Mouse (Mus musculus): ENCODE measurements around the gene Adra1b. TPM values are rescaled to one million over a fixed set of nuclear protein-coding genes. Genes with fewer than 3 reads are reported as not detected.

The Adra1b gene
- polyA plus RNA-seq (2012; rRNA removed): 6.1 and 7.8 TPM in 2 replicates

DNA sequence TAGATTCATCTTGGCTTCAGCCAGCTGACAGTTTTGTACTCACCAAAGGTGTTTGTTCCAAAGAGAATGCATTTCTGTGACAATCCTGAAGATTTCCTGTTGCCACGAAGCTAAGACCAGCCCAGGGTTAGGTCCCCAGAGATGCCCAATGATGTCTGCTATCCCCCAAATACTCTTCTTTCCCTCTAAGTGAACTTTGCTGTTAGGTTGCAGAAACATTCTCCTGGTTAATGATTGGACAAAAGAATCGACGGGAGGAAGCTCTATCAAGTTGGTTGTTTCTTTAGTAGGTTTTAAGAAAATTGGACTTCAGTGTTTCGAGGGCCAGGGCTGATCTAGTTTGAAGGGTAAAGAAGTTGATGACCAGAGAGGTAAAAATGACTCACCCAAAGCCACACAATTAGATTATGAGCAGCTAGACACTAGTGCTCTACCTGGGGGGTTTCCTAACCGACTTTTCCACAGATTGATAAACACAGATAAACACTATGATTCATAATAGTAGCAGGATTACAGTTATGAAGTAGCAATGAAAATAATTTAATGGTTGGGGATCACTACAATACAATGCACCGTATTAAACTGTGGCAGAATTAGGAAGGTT, at the start of gene Adra1b:
Adra1b (minus strand) TSS at position 160 of the 604 bp plus-strand sequence.

DNA sequence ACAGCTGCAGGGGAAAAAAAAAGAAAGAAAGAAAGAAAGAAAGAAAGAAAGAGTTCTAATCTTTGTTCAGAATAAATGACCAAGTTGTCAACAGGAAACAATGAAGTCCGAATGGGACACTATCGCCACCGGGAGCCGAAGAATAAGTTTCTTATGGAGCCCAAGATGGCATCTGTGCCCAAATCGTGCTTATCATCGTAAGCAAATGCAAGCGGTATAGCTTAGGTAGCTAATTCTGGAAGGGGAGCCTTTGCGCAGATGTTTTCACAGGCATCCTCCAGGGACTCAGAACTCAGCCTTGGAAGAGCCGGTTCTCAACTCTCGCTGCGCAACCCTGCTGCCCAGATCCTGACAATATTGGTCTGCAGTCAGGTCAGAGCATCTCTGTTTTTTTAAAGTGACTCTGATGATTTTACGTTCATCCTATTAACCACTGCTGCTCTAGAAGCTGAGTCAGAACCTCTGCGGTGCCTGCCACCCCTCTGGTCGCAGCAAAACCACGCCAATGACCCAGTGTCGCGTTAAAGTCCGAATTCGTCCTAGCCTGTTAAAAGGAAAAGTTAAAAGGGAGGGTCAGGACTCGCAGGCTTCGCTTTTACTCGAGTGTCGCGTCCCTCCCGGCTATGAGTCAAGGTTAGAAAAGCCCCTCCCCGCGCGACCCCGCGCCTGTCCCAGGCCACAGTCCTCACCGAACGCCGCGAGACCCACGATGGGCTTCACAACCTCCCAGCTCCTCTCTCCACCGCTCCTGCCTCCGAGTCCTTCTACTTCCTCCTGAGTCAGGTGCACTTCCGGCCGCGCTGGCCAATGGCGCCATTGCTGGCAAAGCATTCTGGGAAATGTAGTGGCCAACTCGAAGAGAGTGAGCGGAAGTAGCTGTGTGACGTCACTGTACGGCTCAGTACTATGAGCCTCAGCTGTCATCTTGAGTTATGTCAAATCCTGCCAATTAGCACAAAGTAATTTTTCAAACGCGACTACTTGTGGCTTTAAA, 153.5 kb downstream of the Adra1b start, which contains the start of gene Ttc1:
Ttc1 (minus strand) TSS at position 776 of the 994 bp plus-strand sequence.

Other genes starting within 250 kb of the Adra1b start
- 16.8 and 19.8 TPM in 2 replicates for gene Pwwp2a, start 219.2 kb downstream of the Adra1b start, polyA plus RNA-seq (2012; rRNA removed)
- 17.8 and 21.9 TPM in 2 replicates for gene Ttc1, start 153.2 kb downstream of the Adra1b start, polyA plus RNA-seq (2012; rRNA removed)

All from liver, embryonic 14 days (tissue).